20 mouse cellular contexts compared by ENCODE assay signal in genomic region chr2:28173225-28174141, GRCm38 (mm10). TPM values are rescaled to one million over a fixed set of nuclear protein-coding genes. Genes with fewer than 3 reads are reported as not detected.
DNase-seq lines count a peak whose midpoint lies in the region; ATAC-seq and TF ChIP-seq lines count a peak whose summit lies in the region.
"Had no signal": no experiment of that assay in that cellular context is flagged by ENCODE, and none has a peak within 500 bp of the region (broad histone marks: within the 10 kb centered on the region; RNA-seq: fewer than 3 reads in every experiment).

No protein-coding gene starts in this region.

- DNase-seq in cerebellum, adult 2 months: peak; percentile 35 to 56
- no peak for DNase-seq in cerebellum, adult 8-10 months
- DNase-seq in layer of hippocampus, adult 2 months (ENCODE audit: low spot score in 2 of 2): no peak
- DNase-seq in layer of hippocampus, adult 8-10 months (ENCODE audit: low spot score in 2 of 2): no peak
- DNase-seq in retina, embryonic 14.5 days (ENCODE audit: low spot score): no peak
- no peak for DNase-seq in adrenal gland, adult (ENCODE audit: inconsistent age in 2 of 2, low spot score in 1 of 2)
- DNase-seq: kidney, adult 2 months; kidney, postnatal 14 days; layer of hippocampus, adult 9-11 months; liver, embryonic 13.5 days; lung, postnatal 14 days; right cerebral cortex, adult 18-20 months; thymus, postnatal 14 days had no signal

- H3K27ac ChIP-seq in cerebellum, adult 2 months (ENCODE audit: insufficient read depth, low read length): no peak overlapping the region
- H3K27ac ChIP-seq in layer of hippocampus, adult 2 months: 0 out of 2 replicates have a peak overlapping the region, but pooled peaks have one; percentile 11
- 0 out of 2 replicates have a peak overlapping the region, but pooled peaks have one; percentile 6 for H3K27ac ChIP-seq in bone marrow, adult 2 months (ENCODE audit: control insufficient read depth, insufficient read depth, low read depth, low read length, poor library complexity)
- H3K27ac ChIP-seq: forebrain, embryonic 12.5 days; hindbrain, embryonic 13.5 days; limb, embryonic 13.5 days; liver, embryonic 13.5 days; midbrain, embryonic 10.5 days had no signal

- 17% methylated on average over 11 of the region's 11 CpGs for WGBS in cerebellum, adult 2 months
- WGBS in bone marrow, adult 2 months: 12% methylated on average over 11 of the region's 11 CpGs

- no peaks in the 10 kb centered on the region for H3K27me3 ChIP-seq in cerebellum, adult 2 months (ENCODE audit: control insufficient read depth, insufficient read depth, low read length)
- H3K27me3 ChIP-seq: hindbrain, embryonic 13.5 days; limb, embryonic 13.5 days had no signal

- ATAC-seq in common myeloid progenitor, adult 5-6 weeks (replicated peaks; ENCODE audit: low read depth, poor library complexity, severe bottlenecking): peak; percentile 57
- ATAC-seq: inflammation-experienced regulatory T-cells, adult 6 months had no signal

- no peak overlapping the region for H3K4me3 ChIP-seq in cerebellum, adult 2 months (replicated peaks; ENCODE audit: insufficient read depth, low read depth, low read length)
- no peak overlapping the region for H3K4me3 ChIP-seq in layer of hippocampus, adult 2 months
- no peak overlapping the region for H3K4me3 ChIP-seq in bone marrow, adult 2 months (replicated peaks; ENCODE audit: control insufficient read depth, low read depth, low read length)
- H3K4me3 ChIP-seq: forebrain, embryonic 12.5 days; hindbrain, embryonic 13.5 days; limb, embryonic 13.5 days; liver, embryonic 13.5 days; midbrain, embryonic 10.5 days had no signal

- peaks cover 12% of the 10 kb centered on the region for H3K4me1 ChIP-seq in cerebellum, adult 2 months (ENCODE audit: control insufficient read depth, insufficient read depth, low read length)
- H3K4me1 ChIP-seq in bone marrow, adult 2 months (ENCODE audit: control insufficient read depth, insufficient read depth, low read length): peaks cover 6% of the 10 kb centered on the region; the same call in 1 of the 2 replicates
- H3K4me1 ChIP-seq: forebrain, embryonic 12.5 days; limb, embryonic 13.5 days; liver, embryonic 13.5 days; midbrain, embryonic 10.5 days had no signal

- TF ChIP-seq POLR2A in cerebellum, adult 2 months (IDR thresholded peaks at IDR 0.05; ENCODE audit: borderline replicate concordance, insufficient read depth, low read length): no peak
- TF ChIP-seq POLR2A in bone marrow, adult 2 months (IDR thresholded peaks at IDR 0.05; ENCODE audit: borderline replicate concordance, control insufficient read depth, low read depth, low read length): no peak

- TF ChIP-seq CTCF in cerebellum, adult 2 months (IDR thresholded peaks at IDR 0.05; ENCODE audit: borderline replicate concordance, insufficient read depth, low read depth, low read length): no peak
- no peak for TF ChIP-seq CTCF in layer of hippocampus, adult 2 months (conservative IDR thresholded peaks at IDR 0.05)
- no peak for TF ChIP-seq CTCF in bone marrow, adult 2 months (IDR thresholded peaks at IDR 0.05; ENCODE audit: control insufficient read depth, insufficient read depth, low read length)

RNA-seq across cellular contexts. Expression of gene Olfm1, which starts 19.3 kb away (rescaled TPM):
- 567 and 588 TPM in 2 replicates for polyA plus RNA-seq in cerebellum, adult 2 months (2012; rRNA removed)
- 1,000 to 10,000 TPM; 1,799 to 1,811 TPM for total RNA-seq in layer of hippocampus, adult 2 months (2021)
- 1,000 to 10,000 TPM; 1,310 to 1,340 (median 1,317) TPM for total RNA-seq in layer of hippocampus, adult 8-10 months (2022)
- 2.4 and 5.0 TPM in 2 replicates for polyA plus RNA-seq in bone marrow, adult 2 months (2011; ENCODE audit: insufficient read depth, insufficient read length, low replicate concordance, missing spikeins)
- 1.2 TPM in 2 replicates for total RNA-seq in common myeloid progenitor, adult 5-6 weeks (2017)

Comparison
In these comparisons a context has a peak if more than half of its experiments do, and no peak if none do; other contexts are left out.
1. DNase-seq: peak in cerebellum, adult 2 months (2 of 2); none in cerebellum, adult 8-10 months (single experiment), layer of hippocampus, adult 2 months (0 of 2), layer of hippocampus, adult 8-10 months (0 of 2), retina, embryonic 14.5 days (single experiment) and adrenal gland, adult (0 of 2).
2. RNA of gene Olfm1, which starts 19.3 kb away (total RNA-seq): 1,799 to 1,811 TPM in layer of hippocampus, adult 2 months and 1,310 to 1,340 TPM in layer of hippocampus, adult 8-10 months; 1.2 TPM in common myeloid progenitor, adult 5-6 weeks; every median in the first group is over 100 times any median in the second.